Mouse (Mus musculus) E14TG2a.4 (cell line): ENCODE measurements around the gene Ablim2.
A peak's percentile ranks its signal among the peaks of the same experiment; 100 is the strongest.

ENCODE experiments used
- H3K27me3 ChIP-seq: 2 replicates; pipeline ENCODE4 v1.6.1; 2014; ENCODE audit warnings: low read length, control low read depth; ENCODE audit not compliant: insufficient read depth
- H3K36me3 ChIP-seq: 2 replicates; pipeline ENCODE4 v1.6.1; 2014; ENCODE audit warnings: low read length, control low read depth; ENCODE audit not compliant: insufficient read depth
- H3K4me1 ChIP-seq: replicated peaks from 2 replicates; pipeline ENCODE4 v1.6.1; 2014; ENCODE audit warnings: low read depth, low read length, control low read depth
- H3K4me3 ChIP-seq: replicated peaks from 2 replicates; pipeline ENCODE4 v1.5.1; 2014; ENCODE audit warnings: mild to moderate bottlenecking, low read length
- H3K9me3 ChIP-seq: 2 replicates; pipeline ENCODE4 v1.6.1; 2014; ENCODE audit warnings: low read length, control low read depth
- CTCF ChIP-seq: conservative IDR thresholded peaks from 2 replicates; pipeline ENCODE4 v1.5.1; 2014; ENCODE audit warnings: low read length
- NANOG ChIP-seq: IDR thresholded peaks from 2 replicates; pipeline ENCODE4 v1.6.1; 2014; ENCODE audit warnings: borderline replicate concordance, low read length, mixed read lengths
- POU5F1 ChIP-seq: IDR thresholded peaks from 2 replicates; pipeline ENCODE4 v1.6.1; 2014; ENCODE audit warnings: low read length, borderline replicate concordance

Ablim2 gene

GRCm38 (mm10) chr5:35790387-35791065 is 32.8 kb downstream of the Ablim2 start:
- Histone ChIP-seq H3K4me3 (peak overlapping the region; percentile 74), H3K27me3 (no peaks in the 10 kb centered on the region), H3K9me3 (no peaks in the 10 kb centered on the region), H3K4me1 (peaks cover 82% of the 10 kb centered on the region), H3K36me3 (no peaks in the 10 kb centered on the region)
- TF ChIP-seq POU5F1 (no peak), CTCF (no peak), NANOG (no peak)

- Histone ChIP-seq H3K27me3 (no peaks in the 10 kb centered on the region), H3K4me1 (peaks cover 65% of the 10 kb centered on the region), H3K9me3 (no peaks in the 10 kb centered on the region), H3K4me3 (no peak overlapping the region), H3K36me3 (no peaks in the 10 kb centered on the region)
- TF ChIP-seq CTCF (no peak), POU5F1 (no peak), NANOG (no peak)
These were observed 36.3 kb downstream of the Ablim2 start for GRCm38 (mm10) chr5:35793971-35794370.

GRCm38 (mm10) chr5:35794942-35795341 is 37.3 kb downstream of the Ablim2 start:
- no peaks in the 10 kb centered on the region for H3K27me3 ChIP-seq
- no peaks in the 10 kb centered on the region for H3K36me3 ChIP-seq
- no peak overlapping the region for H3K4me3 ChIP-seq
- no peaks in the 10 kb centered on the region for H3K9me3 ChIP-seq
- H3K4me1 ChIP-seq: peaks cover 59% of the 10 kb centered on the region
- TF ChIP-seq CTCF (no peak), NANOG (no peak), POU5F1 (no peak)

DNA sequence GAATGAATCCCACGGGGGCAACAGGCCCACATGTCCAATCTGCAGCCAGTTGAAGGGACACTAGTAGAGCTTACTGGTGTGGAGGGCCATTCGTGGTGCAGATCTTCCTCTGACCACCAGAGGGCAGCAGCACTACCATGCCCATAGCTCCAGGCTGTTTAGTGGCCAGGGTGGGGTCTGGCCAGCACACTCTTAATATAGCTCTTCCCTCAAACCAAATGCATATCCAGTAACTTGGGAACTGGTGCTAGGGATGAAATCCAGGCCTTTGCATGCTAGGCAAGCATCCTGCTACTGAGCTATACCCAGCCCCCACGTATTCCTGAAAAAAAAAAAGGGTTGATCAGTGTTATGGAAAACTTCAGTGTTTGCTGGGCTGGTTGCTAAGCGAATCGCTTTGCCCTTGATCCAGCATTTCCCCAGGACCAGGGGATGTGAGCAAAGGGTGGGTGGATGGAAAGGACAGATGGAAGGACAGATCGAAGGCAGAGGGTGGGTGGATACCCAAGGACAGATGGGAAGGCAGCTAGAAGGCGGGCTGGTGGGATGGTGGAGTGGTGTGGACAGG is 37.9 kb downstream of the Ablim2 start:
- TF ChIP-seq CTCF (peak; percentile 93), POU5F1 (no peak), NANOG (no peak)
- Histone ChIP-seq H3K4me1 (peaks cover 54% of the 10 kb centered on the region), H3K36me3 (no peaks in the 10 kb centered on the region), H3K9me3 (no peaks in the 10 kb centered on the region), H3K4me3 (0 out of 2 replicates have a peak overlapping the region, but pooled peaks have one; percentile 20), H3K27me3 (no peaks in the 10 kb centered on the region)

DNA sequence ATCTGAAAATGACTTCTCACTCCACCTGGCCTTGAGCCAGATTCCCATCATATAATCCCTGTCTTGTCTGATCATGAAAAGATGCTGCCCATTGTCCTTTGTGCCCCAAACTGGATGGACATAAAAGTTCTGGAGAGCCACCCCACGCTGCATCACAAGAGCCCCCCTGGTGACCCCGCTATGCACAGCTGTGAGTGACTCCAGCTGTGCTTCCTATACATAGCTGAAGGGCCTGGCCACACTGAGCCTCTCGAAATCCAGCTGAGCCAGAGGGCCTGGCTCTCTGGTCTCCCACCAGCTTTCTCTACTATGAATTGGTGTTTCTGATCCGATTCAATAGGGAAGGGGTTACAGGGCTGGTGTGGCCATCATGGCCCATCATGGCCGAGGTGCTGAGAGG is 38.5 kb downstream of the Ablim2 start:
- TF ChIP-seq POU5F1 (no peak), NANOG (no peak), CTCF (no peak)

GRCm38 (mm10) chr5:35799090-35799489 is 41.4 kb downstream of the Ablim2 start:
- Histone ChIP-seq H3K9me3 (no peaks in the 10 kb centered on the region), H3K36me3 (no peaks in the 10 kb centered on the region), H3K4me3 (no peak overlapping the region), H3K27me3 (no peaks in the 10 kb centered on the region), H3K4me1 (peaks cover 37% of the 10 kb centered on the region)
- TF ChIP-seq CTCF (no peak), POU5F1 (no peak), NANOG (no peak)

More for the DNA sequence above, 38.5 kb downstream of the Ablim2 start:
- H3K4me1 ChIP-seq: peaks cover 52% of the 10 kb centered on the region
- no peaks in the 10 kb centered on the region for H3K36me3 ChIP-seq
- H3K27me3 ChIP-seq: no peaks in the 10 kb centered on the region
- 0 out of 2 replicates have a peak overlapping the region, but pooled peaks have one; percentile 20 for H3K4me3 ChIP-seq
- no peaks in the 10 kb centered on the region for H3K9me3 ChIP-seq

- H3K27me3 ChIP-seq: no peaks in the 10 kb centered on the region
- peaks cover 13% of the 10 kb centered on the region; the same call in 1 of the 2 replicates for H3K4me1 ChIP-seq
- TF ChIP-seq NANOG: no peak
- no peak for TF ChIP-seq CTCF
- no peak for TF ChIP-seq POU5F1
These were observed 45.7 kb downstream of the Ablim2 start for GRCm38 (mm10) chr5:35803416-35803815.

GRCm38 (mm10) chr5:35804685-35805084 is 47.0 kb downstream of the Ablim2 start:
- Histone ChIP-seq H3K4me3 (no peak overlapping the region), H3K4me1 (peaks cover 5% of the 10 kb centered on the region; the same call in 1 of the 2 replicates), H3K9me3 (no peaks in the 10 kb centered on the region), H3K27me3 (no peaks in the 10 kb centered on the region), H3K36me3 (no peaks in the 10 kb centered on the region)
- TF ChIP-seq CTCF (no peak), NANOG (no peak), POU5F1 (no peak)

More at GRCm38 (mm10) chr5:35803416-35803815, 45.7 kb downstream of the Ablim2 start:
- no peaks in the 10 kb centered on the region for H3K36me3 ChIP-seq
- no peak overlapping the region for H3K4me3 ChIP-seq
- no peaks in the 10 kb centered on the region for H3K9me3 ChIP-seq
